13 mouse cellular contexts compared by ENCODE assay signal in genomic region chr16:89585604-89586508, GRCm38 (mm10). TPM values are rescaled to one million over a fixed set of nuclear protein-coding genes. Genes with fewer than 3 reads are reported as not detected.
DNase-seq lines count a peak whose midpoint lies in the region; ATAC-seq lines count a peak whose summit lies in the region.
"Had no signal": no experiment of that assay in that cellular context is flagged by ENCODE, and none has a peak within 500 bp of the region (broad histone marks: within the 10 kb centered on the region; RNA-seq: fewer than 3 reads in every experiment).

No protein-coding gene starts in this region.

- ATAC-seq in midbrain, embryonic 16.5 days = 0 out of 2 replicates have a peak, but pooled peaks have one; percentile 34

- peak; percentile 7 to 30 for DNase-seq in cerebellum, postnatal 14 days
- DNase-seq in cerebellum, postnatal 4 days (ENCODE audit: low spot score in 2 of 2) = no peak
- DNase-seq in ovary, postnatal 36 days (ENCODE audit: low spot score) = peak; percentile 6
- DNase-seq in ovary, adult 18-20 months (ENCODE audit: low spot score) = no peak
- DNase-seq in kidney, postnatal 25 days = peak; percentile 25 to 66
- DNase-seq in urinary bladder, postnatal 4 days (ENCODE audit: low spot score in 2 of 2) = no peak
- DNase-seq in layer of hippocampus, adult 9-11 months = no peak

- no peaks in the 10 kb centered on the region for H3K27me3 ChIP-seq in midbrain, embryonic 16.5 days (ENCODE audit: control insufficient read depth, insufficient read depth, low read depth, low read length)

- no peaks in the 10 kb centered on the region for H3K9me3 ChIP-seq in midbrain, embryonic 16.5 days (replicated peaks; ENCODE audit: control insufficient read depth, low read length, poor library complexity, severe bottlenecking)

- no peaks in the 10 kb centered on the region for H3K36me3 ChIP-seq in midbrain, embryonic 16.5 days (ENCODE audit: control insufficient read depth, insufficient read depth, low read length)

- no peak overlapping the region for H3K9ac ChIP-seq in midbrain, embryonic 16.5 days (ENCODE audit: low read depth, low read length)

- no peak overlapping the region for H3K4me2 ChIP-seq in midbrain, embryonic 16.5 days (ENCODE audit: low read length)

- no peak overlapping the region for H3K4me3 ChIP-seq in midbrain, embryonic 16.5 days (ENCODE audit: low read depth, low read length)

- no peak overlapping the region for H3K27ac ChIP-seq in midbrain, embryonic 16.5 days (ENCODE audit: low read length)
- H3K27ac ChIP-seq: macrophage had no signal

- H3K4me1 ChIP-seq in midbrain, embryonic 16.5 days (ENCODE audit: control insufficient read depth, insufficient read depth, low read length) = peaks cover 4% of the 10 kb centered on the region; the same call in 1 of the 2 replicates

- 65% methylated on average over 9 of the region's 9 CpGs for WGBS in midbrain, embryonic 16.5 days

RNA-seq across cellular contexts. Expression of gene Krtap11-1, which starts 14.9 kb away (rescaled TPM):
- polyA plus RNA-seq in midbrain, embryonic 16.5 days (2015; fragmentation: Nextera tagmentation; extraction: Ambion mirVana) = not detected in 2 replicates
- polyA plus RNA-seq: cortical plate, adult 2 months; intestine, embryonic 14.5 days; limb, embryonic 11.5 days; macrophage; stomach, embryonic 14.5 days had no signal

Comparison
In these comparisons a context has a peak if more than half of its experiments do, and no peak if none do; other contexts are left out.
1. DNase-seq: peak in cerebellum, postnatal 14 days (2 of 2), ovary, postnatal 36 days (single experiment) and kidney, postnatal 25 days (2 of 2); none in cerebellum, postnatal 4 days (0 of 2), ovary, adult 18-20 months (single experiment), urinary bladder, postnatal 4 days (0 of 2) and layer of hippocampus, adult 9-11 months (single experiment).